Mouse (Mus musculus) ES-E14 (cell line): Measurements from ENCODE around the gene Ppip5k1. TPM values are rescaled to one million over a fixed set of nuclear protein-coding genes. Genes with fewer than 3 reads are reported as not detected.
A peak's percentile ranks its signal among the peaks of the same experiment; 100 is the strongest.

Experiments
- DNase-seq: peaks from one replicate; pipeline ENCODE4 v3.0.0-alpha.2; 2013; ENCODE audit warnings: low read depth, low spot score
- H3K27ac ChIP-seq: 2 replicates; pipeline ENCODE4 v1.5.1; 2012; ENCODE audit warnings: low read depth, mild to moderate bottlenecking, low read length, moderate library complexity, mixed read lengths; ENCODE audit not compliant: poor library complexity, insufficient read depth, severe bottlenecking
- H3K36me3 ChIP-seq: 2 replicates; pipeline ENCODE4 v1.6.1; 2012; ENCODE audit warnings: mild to moderate bottlenecking, low read length, moderate library complexity, mixed read lengths; ENCODE audit not compliant: control insufficient read depth, poor library complexity, insufficient read depth, severe bottlenecking
- H3K4me1 ChIP-seq, 2 experiments: fragments of 150-350 bp in 1 of 2; sonication (generic) in 1 of 2; 2 replicates each; pipeline ENCODE4 v1.6.1; 2012; ENCODE audit warnings: low read length in 2 of 2, mild to moderate bottlenecking in 1 of 2, mixed read lengths in 1 of 2; ENCODE audit not compliant: control insufficient read depth in 2 of 2, insufficient read depth in 2 of 2, poor library complexity in 1 of 2
- H3K4me3 ChIP-seq, 2 experiments: fragments of 150-350 bp in 1 of 2; sonication (generic) in 1 of 2; 2 replicates each; pipeline ENCODE4 v1.5.1; 2012; ENCODE audit warnings: low read length in 2 of 2, low read depth in 1 of 2, mild to moderate bottlenecking in 1 of 2, mixed read lengths in 1 of 2; ENCODE audit not compliant: insufficient read depth in 1 of 2, poor library complexity in 1 of 2, severe bottlenecking in 1 of 2
- H3K9ac ChIP-seq: 2 replicates; pipeline ENCODE4 v1.6.1; 2012; ENCODE audit warnings: low read depth, mild to moderate bottlenecking, low read length, mixed read lengths; ENCODE audit not compliant: poor library complexity, insufficient read depth, severe bottlenecking
- H3K9me3 ChIP-seq: fragments of 150-350 bp; sonication (generic); 2 replicates; pipeline ENCODE4 v1.6.1; 2012; ENCODE audit warnings: low read depth, mild to moderate bottlenecking, low read length; ENCODE audit not compliant: control insufficient read depth, insufficient read depth
- CHD2 ChIP-seq: IDR thresholded peaks from 2 replicates; pipeline ENCODE4 v1.6.1; 2014; ENCODE audit warnings: mild to moderate bottlenecking, low read depth, low read length, inconsistent platforms
- HCFC1 ChIP-seq: IDR thresholded peaks from 2 replicates; pipeline ENCODE4 v1.6.1; 2012; ENCODE audit warnings: low read length, inconsistent platforms, borderline replicate concordance; ENCODE audit not compliant: insufficient read depth
- MAFK ChIP-seq: IDR thresholded peaks from 2 replicates; pipeline ENCODE4 v1.6.1; 2014; ENCODE audit warnings: mild to moderate bottlenecking, low read depth, low read length, inconsistent platforms; ENCODE audit not compliant: insufficient read depth
- ZC3H11A ChIP-seq: IDR thresholded peaks from 2 replicates; pipeline ENCODE4 v1.6.1; 2012; ENCODE audit warnings: low read depth, mild to moderate bottlenecking, inconsistent platforms, low read length, borderline replicate concordance
- ZNF384 ChIP-seq: IDR thresholded peaks from 2 replicates; pipeline ENCODE4 v1.6.1; 2012; ENCODE audit warnings: low read depth, low read length, inconsistent platforms
- in situ Hi-C, 2 experiments: fragments of 600-800 bp; cut with MboI; formaldehyde crosslinking; loops; one replicate each; pipeline ENCODE4 v1.15.1; 2025; ENCODE audit warnings: low sequenced_read_pairs in 2 of 2, inconsistent platforms in 1 of 2; ENCODE audit not compliant: unreplicated experiment in 2 of 2
- total RNA-seq: library from RNA; depleted of rRNA; stranded (reverse); fragments of 300-350 nt; gene quantifications from 2 replicates; pipeline ENCODE4 v1.2.3, GENCODE M21; 2012

Gene Ppip5k1
- total RNA-seq, 1 experiment, result 7.6 TPM

DNA sequence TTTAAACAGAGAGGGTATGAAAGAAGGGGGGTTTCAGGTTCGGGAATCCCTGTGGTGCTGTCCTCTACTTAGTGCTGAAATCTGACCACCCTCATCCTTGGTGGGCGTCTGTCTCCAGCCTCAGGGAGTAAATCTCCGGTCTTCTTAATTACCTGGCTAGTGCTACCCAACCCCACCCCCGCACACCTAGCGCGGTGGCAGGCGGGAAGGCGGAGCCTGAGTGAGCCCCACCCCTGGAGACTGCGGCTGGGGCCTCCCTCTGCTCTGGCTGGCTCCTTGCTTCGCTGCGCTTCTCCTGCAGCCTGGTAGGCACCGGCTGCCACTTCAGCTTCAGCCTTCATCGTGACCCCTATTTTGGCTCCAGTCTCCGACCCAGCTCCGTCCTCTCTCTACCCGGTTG lies 3.2 kb upstream of the Ppip5k1 start:
- in situ Hi-C loops, result no loop called here
- H3K27ac ChIP-seq, result no peak overlapping the region
- H3K9ac ChIP-seq, result peak overlapping the region; percentile 63

DNA sequence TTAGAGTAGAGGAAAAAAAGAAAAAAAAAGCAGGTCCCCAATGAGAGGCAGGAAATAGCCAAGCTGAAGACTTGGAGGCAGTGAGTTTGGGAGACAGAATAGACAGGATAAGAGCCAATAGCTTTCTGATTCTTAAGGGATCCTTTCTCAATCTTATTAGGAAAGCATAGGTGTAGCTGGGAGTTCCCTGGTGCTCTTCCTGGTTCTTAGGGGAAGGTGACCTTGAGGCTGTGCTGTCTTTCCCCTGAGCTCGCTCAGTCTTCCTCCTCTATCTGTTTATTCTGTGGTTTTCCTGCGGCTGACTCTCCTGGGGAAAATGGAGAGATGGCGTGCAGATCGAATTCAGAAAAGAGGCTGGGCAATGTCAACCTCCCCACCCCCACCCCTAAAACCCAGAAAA lies 2.8 kb upstream of the Ppip5k1 start:
- no peak for DNase-seq
- in situ Hi-C loops, result no loop called here
- Histone ChIP-seq H3K36me3 (no peaks in the 10 kb centered on the region; the same call in 1 of the 2 replicates), H3K4me1 (peaks cover 2 to 7% of the 10 kb centered on the region in 2 experiments; a peak in 2 of 4 replicates), H3K9ac (no peak overlapping the region; the same call in 1 of the 2 replicates), H3K27ac (no peak overlapping the region), H3K9me3 (no peaks in the 10 kb centered on the region), H3K4me3 (peak overlapping the region; percentile 64 to 73)
- TF ChIP-seq CHD2 (no peak), ZC3H11A (no peak)

More for the DNA sequence above, 3.2 kb upstream of the Ppip5k1 start:
- H3K9me3 ChIP-seq, result no peaks in the 10 kb centered on the region
- DNase-seq, result peak; percentile 60
- H3K4me1 ChIP-seq, result peaks cover 2 to 7% of the 10 kb centered on the region in 2 experiments; a peak in 2 of 4 replicates
- peak overlapping the region; percentile 64 to 73 for H3K4me3 ChIP-seq
- H3K36me3 ChIP-seq, result no peaks in the 10 kb centered on the region; the same call in 1 of the 2 replicates
- TF ChIP-seq HCFC1, result no peak

DNA sequence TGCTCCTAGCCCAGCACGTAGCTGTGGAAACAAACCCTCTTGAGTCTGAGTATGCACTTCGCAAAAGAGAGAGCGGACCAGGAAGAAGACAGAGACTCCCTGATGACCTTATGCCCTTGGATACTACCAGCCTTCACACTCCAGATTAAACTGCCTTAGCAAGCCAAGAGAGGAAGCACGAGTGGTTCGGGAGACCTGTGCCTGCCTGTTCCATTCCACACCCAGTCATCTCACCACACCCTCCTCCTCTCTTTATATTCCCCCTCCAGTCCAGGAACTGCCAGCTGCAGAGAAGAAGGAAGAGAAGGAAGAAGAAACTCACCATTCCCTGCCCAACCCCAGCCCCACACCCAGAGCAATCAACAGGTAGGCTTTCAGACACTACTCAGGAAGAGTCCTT lies 2.3 kb upstream of the Ppip5k1 start, which contains the start of gene Ckmt1:
TSS of gene Ckmt1 (plus strand) at position 221 of the 400 bp plus-strand sequence.
- peak within 1 kb of the TSS; percentile 64 to 73 for H3K4me3 ChIP-seq
- in situ Hi-C loops, result no loop called here
- H3K4me1 ChIP-seq, result peaks cover 2 to 7% of the 10 kb centered on the region in 2 experiments; a peak in 2 of 4 replicates
- no peak for TF ChIP-seq CHD2
- TF ChIP-seq ZC3H11A, result no peak
- TF ChIP-seq HCFC1, result no peak
- no peak for TF ChIP-seq MAFK
- no peak for TF ChIP-seq ZNF384
- H3K9ac ChIP-seq, result peak within 1 kb of the TSS; percentile 63
- no peaks in the 10 kb centered on the region; the same call in 1 of the 2 replicates for H3K36me3 ChIP-seq
- H3K27ac ChIP-seq, result no peak within 1 kb of the TSS
- H3K9me3 ChIP-seq, result no peaks in the 10 kb centered on the region
- peak; percentile 41 for DNase-seq

DNA sequence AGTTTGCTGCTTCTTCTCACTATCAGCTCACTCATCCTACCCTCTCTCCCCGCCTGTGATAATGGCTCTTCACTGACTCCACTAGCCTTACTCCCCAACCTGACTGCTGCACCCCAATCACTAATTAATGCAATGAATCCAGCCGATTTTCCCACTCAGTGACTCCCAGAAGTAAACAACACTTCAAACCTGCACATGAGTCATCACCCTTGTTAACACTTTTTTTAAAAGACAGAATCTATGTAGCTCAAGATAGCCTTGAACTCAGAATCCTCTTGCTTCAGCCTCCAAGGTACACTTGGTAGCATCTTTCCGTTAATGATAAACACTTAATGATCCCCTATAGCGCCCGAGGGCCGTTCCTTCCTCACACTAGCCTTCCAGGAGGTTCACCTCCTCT lies 818 bp downstream of the Ppip5k1 start:
- Histone ChIP-seq H3K36me3 (no peaks in the 10 kb centered on the region), H3K4me1 (peaks cover 2 to 6% of the 10 kb centered on the region in 2 experiments; a peak in 2 of 4 replicates), H3K9ac (peak overlapping the region; percentile 82), H3K4me3 (peak overlapping the region; percentile 87 to 93), H3K27ac (no peak overlapping the region), H3K9me3 (no peaks in the 10 kb centered on the region)
- no peak for DNase-seq
- TF ChIP-seq HCFC1 (no peak), ZNF384 (no peak), MAFK (no peak), CHD2 (no peak), ZC3H11A (no peak)
- in situ Hi-C loops, result no loop called here

DNA sequence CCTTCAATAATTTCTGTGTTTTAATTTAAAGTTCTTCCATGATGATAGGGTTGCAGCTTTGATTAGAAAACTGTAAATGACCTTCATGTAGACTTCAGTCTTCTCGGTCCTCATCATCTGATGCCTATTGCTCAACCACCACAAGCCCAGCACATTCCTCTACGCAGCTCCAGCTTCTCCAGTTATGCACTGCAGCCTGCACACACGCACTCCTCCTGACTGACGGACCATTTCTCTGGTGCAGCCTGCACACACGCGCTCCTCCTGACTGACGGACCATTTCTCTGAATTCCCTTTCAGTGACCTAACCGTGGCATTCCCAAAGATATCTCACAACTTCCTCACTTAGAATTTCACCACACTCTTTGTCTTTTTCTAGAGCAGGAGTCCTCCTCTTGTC lies 2.0 kb downstream of the Ppip5k1 start:
- no peak overlapping the region for H3K9ac ChIP-seq
- no peak overlapping the region for H3K4me3 ChIP-seq
- no peaks in the 10 kb centered on the region for H3K9me3 ChIP-seq
- no peaks in the 10 kb centered on the region for H3K36me3 ChIP-seq
- no peak overlapping the region for H3K27ac ChIP-seq
- TF ChIP-seq HCFC1, result no peak
- TF ChIP-seq CHD2, result no peak
- no peak for TF ChIP-seq ZC3H11A
- TF ChIP-seq ZNF384, result no peak
- no peak for TF ChIP-seq MAFK
- in situ Hi-C loops, result no loop called here
- no peak for DNase-seq
- H3K4me1 ChIP-seq, result peaks cover 2% of the 10 kb centered on the region in 2 experiments; a peak in 1 of 4 replicates
